Mouse (Mus musculus) small intestine, adult 2 months (tissue): ENCODE measurements at regions not wholly inside any gene's neighbourhood (a gene's known extent, or its start where the extent isn't known, plus 50 kb on each side); places are given as distances from the start of the nearest gene placed in this dataset.

ENCODE experiments used
- CTCF ChIP-seq: fragments of 200-500 bp; IDR thresholded peaks from 2 replicates; pipeline ENCODE4 v1.5.1; 2012; ENCODE audit warnings: low read depth, mild to moderate bottlenecking, control low read depth, inconsistent platforms, low read length, moderate library complexity, mixed read lengths; ENCODE audit not compliant: insufficient replicate concordance, insufficient read length; ENCODE audit errors: extremely low read depth
- POLR2A ChIP-seq: fragments of 200-500 bp; IDR thresholded peaks from 2 replicates; pipeline ENCODE4 v1.6.1; 2012; ENCODE audit warnings: low read depth, mild to moderate bottlenecking, control low read depth, inconsistent platforms, low read length, moderate library complexity

DNA sequence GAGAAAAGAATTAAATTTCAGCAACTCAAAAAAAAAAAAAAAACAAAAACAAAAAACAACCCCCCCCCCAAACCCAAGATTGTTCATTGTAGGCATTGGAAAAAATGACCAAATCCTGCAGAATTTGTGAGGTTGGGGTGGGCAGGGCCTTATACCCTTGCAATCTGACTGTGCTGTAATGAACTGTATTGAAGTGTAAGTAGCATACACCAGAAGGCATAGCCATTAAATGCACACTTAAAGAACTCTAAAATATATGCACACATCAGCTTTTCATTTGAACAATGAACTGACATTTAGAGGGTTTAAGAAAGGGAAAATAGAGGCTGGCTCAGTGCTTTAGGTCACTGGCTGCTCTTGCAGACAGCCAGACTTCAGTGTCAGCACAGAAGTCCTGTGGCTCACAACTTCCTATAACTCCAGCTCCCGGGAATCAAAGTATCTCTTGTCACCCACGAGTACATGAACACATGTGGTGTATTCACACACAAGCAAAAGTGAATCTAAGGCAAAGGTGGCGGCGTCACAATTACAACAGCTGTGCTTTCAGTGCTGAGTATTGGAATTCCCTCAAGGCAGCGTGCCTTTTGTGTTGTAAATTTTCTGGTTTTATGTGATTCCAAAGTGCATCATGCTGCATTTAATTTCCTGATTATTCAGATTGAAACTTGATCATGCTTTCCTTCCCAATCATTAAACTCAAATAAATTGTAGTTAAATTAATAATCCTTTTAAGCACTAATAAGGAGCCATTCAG, 150.6 kb upstream of the Tmc3 start:
- TF ChIP-seq POLR2A (no peak), CTCF (no peak)
